Mouse (Mus musculus): Measurements from ENCODE around the gene Fyco1.

- TF ChIP-seq CTCF (IDR thresholded peaks at IDR 0.05; ENCODE audit: low read depth, low read length) (no peak), POLR2A (IDR thresholded peaks at IDR 0.05; ENCODE audit: insufficient read depth, low read length) (no peak), EP300 (IDR thresholded peaks at IDR 0.05; ENCODE audit: insufficient read depth, low read depth, low read length) (no peak)
Observed at GRCm38 (mm10) chr9:123818601-123819000, 33.1 kb downstream of the Fyco1 start.

Measured in ES-Bruce4 (cell line).